Mouse (Mus musculus) spleen, adult 12 weeks (tissue): ENCODE data around the gene Hist1h2ai.

Experiments used
- DNase-seq: peaks from one replicate; pipeline ENCODE4 v3.0.0; 2022; ENCODE audit warnings: low spot score

Gene Hist1h2ai

GRCm38 (mm10) chr13:21727948-21728572, 11.8 kb downstream of the Hist1h2ai start:
- DNase-seq: no peak

- DNase-seq: no peak
These were observed 13.3 kb downstream of the Hist1h2ai start for GRCm38 (mm10) chr13:21729544-21729943.

GRCm38 (mm10) chr13:21733466-21733865, 17.2 kb downstream of the Hist1h2ai start:
- DNase-seq: no peak

GRCm38 (mm10) chr13:21734010-21734905, 18.0 kb downstream of the Hist1h2ai start:
- peak; percentile 72 for DNase-seq

- peak; percentile 84 for DNase-seq
These were observed 18.9 kb downstream of the Hist1h2ai start, which contains the start of gene Hist1h4j for GRCm38 (mm10) chr13:21734906-21735767. Gene Hist1h4j (plus strand): TSS chr13:21735064.

GRCm38 (mm10) chr13:21745006-21745405, 28.8 kb downstream of the Hist1h2ai start:
- no peak for DNase-seq

GRCm38 (mm10) chr13:21749387-21750158, 33.4 kb downstream of the Hist1h2ai start:
- peak; percentile 13 for DNase-seq

- DNase-seq: peak; percentile 86
These were observed 34.2 kb downstream of the Hist1h2ai start, which contains the start of gene Hist1h4k for GRCm38 (mm10) chr13:21750159-21751017. Gene Hist1h4k (minus strand): TSS chr13:21750505.

GRCm38 (mm10) chr13:21751417-21751816, 35.2 kb downstream of the Hist1h2ai start:
- no peak for DNase-seq

GRCm38 (mm10) chr13:21751827-21752226, 35.6 kb downstream of the Hist1h2ai start:
- no peak for DNase-seq

- peak; percentile 25 for DNase-seq
These were observed 36.1 kb downstream of the Hist1h2ai start for GRCm38 (mm10) chr13:21752356-21752755.

GRCm38 (mm10) chr13:21753051-21753523, 36.9 kb downstream of the Hist1h2ai start:
- DNase-seq: no peak

- DNase-seq: peak; percentile 83
These were observed 37.5 kb downstream of the Hist1h2ai start, which contains the start of the genes Hist1h2ak and Hist1h2bn for GRCm38 (mm10) chr13:21753524-21754285. Gene Hist1h2ak (minus strand): TSS chr13:21753827. Gene Hist1h2bn (plus strand): TSS chr13:21754123.

- DNase-seq: peak; percentile 59
These were observed 38.2 kb downstream of the Hist1h2ai start for GRCm38 (mm10) chr13:21754294-21755001.

- DNase-seq: no peak
These were observed 39.5 kb downstream of the Hist1h2ai start for GRCm38 (mm10) chr13:21755707-21756106.
